ENCODE assay signal across 13 mouse cellular contexts in the genomic region with DNA sequence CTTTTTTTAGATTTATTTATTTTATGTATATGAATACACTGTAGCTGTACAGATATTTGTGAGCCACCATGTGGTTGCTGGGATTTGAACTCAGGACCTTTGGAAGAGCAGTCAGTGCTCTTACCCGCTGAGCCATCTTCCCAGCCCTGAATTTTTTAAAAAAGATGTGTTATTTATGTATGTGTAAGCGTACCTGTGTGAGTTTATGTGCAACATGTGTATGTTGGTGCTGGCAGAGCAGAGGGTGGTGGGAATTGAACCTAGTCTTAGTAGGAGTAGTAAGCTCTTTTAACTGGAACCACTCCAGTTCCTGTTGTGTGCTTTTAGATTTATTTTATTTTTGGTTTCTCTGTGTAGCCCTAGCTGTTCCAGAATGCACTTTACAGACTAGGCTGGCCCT. TPM values are rescaled to one million over a fixed set of nuclear protein-coding genes. Genes with fewer than 3 reads are reported as not detected.
DNase-seq lines count a peak whose midpoint lies in the region; ATAC-seq and TF ChIP-seq lines count a peak whose summit lies in the region.
"Had no signal": no experiment of that assay in that cellular context is flagged by ENCODE, and none has a peak within 500 bp of the region (broad histone marks: within the 10 kb centered on the region; RNA-seq: fewer than 3 reads in every experiment).

No protein-coding gene starts in this region.

- H3K36me3 ChIP-seq in forebrain, embryonic 12.5 days (replicated peaks) = peaks cover 26% of the 10 kb centered on the region
- no peaks in the 10 kb centered on the region; the same call in 1 of the 2 replicates for H3K36me3 ChIP-seq in forebrain, embryonic 16.5 days (ENCODE audit: control insufficient read depth, insufficient read depth)
- peaks cover 3% of the 10 kb centered on the region; the same call in 1 of the 2 replicates for H3K36me3 ChIP-seq in kidney, adult 2 months (ENCODE audit: control insufficient read depth, insufficient read depth, low read length)
- peaks cover 55% of the 10 kb centered on the region for H3K36me3 ChIP-seq in E14TG2a.4 (ENCODE audit: insufficient read depth, low read length)
- peaks cover 53% of the 10 kb centered on the region for H3K36me3 ChIP-seq in liver, embryonic 12.5 days

- 97% methylated on average over 2 of the region's 2 CpGs for WGBS in forebrain, embryonic 12.5 days
- 93% methylated on average over 2 of the region's 2 CpGs for WGBS in forebrain, embryonic 16.5 days
- WGBS in kidney, adult 2 months = 93% methylated on average over 2 of the region's 2 CpGs
- 87% methylated on average over 2 of the region's 2 CpGs for WGBS in liver, embryonic 12.5 days (ENCODE audit: insufficient replicate concordance)

- H3K9ac ChIP-seq in forebrain, embryonic 12.5 days = no peak overlapping the region
- H3K9ac ChIP-seq in forebrain, embryonic 16.5 days (replicated peaks; ENCODE audit: low read depth, low read length) = no peak overlapping the region
- H3K9ac ChIP-seq in liver, embryonic 12.5 days = peak overlapping the region; percentile 49
- H3K9ac ChIP-seq: limb, embryonic 15.5 days had no signal

- TF ChIP-seq CTCF in kidney, adult 2 months (conservative IDR thresholded peaks at IDR 0.05; ENCODE audit: insufficient read depth, insufficient read length, low read depth, low read length) = no peak
- no peak for TF ChIP-seq CTCF in E14TG2a.4 (conservative IDR thresholded peaks at IDR 0.05; ENCODE audit: low read length)

- H3K4me1 ChIP-seq in forebrain, embryonic 12.5 days = peaks cover 15% of the 10 kb centered on the region
- H3K4me1 ChIP-seq in forebrain, embryonic 16.5 days (replicated peaks; ENCODE audit: control insufficient read depth, insufficient read depth, low read length) = peaks cover 17% of the 10 kb centered on the region
- H3K4me1 ChIP-seq in kidney, adult 2 months (ENCODE audit: control insufficient read depth, insufficient read depth, low read length) = peaks cover 26% of the 10 kb centered on the region
- peaks cover 49% of the 10 kb centered on the region for H3K4me1 ChIP-seq in E14TG2a.4 (replicated peaks; ENCODE audit: low read depth, low read length)
- H3K4me1 ChIP-seq in liver, embryonic 12.5 days = peaks cover 74% of the 10 kb centered on the region

- no peak overlapping the region for H3K4me3 ChIP-seq in forebrain, embryonic 12.5 days (replicated peaks)
- no peak overlapping the region for H3K4me3 ChIP-seq in forebrain, embryonic 16.5 days (replicated peaks; ENCODE audit: low read length)
- no peak overlapping the region for H3K4me3 ChIP-seq in kidney, adult 2 months (ENCODE audit: insufficient read depth, low read depth, low read length)
- 0 out of 2 replicates have a peak overlapping the region, but pooled peaks have one; percentile 92 for H3K4me3 ChIP-seq in E14TG2a.4 (replicated peaks; ENCODE audit: low read length)
- H3K4me3 ChIP-seq in liver, embryonic 12.5 days = peak overlapping the region; percentile 78

- no peak overlapping the region for H3K27ac ChIP-seq in forebrain, embryonic 12.5 days
- no peak overlapping the region for H3K27ac ChIP-seq in forebrain, embryonic 16.5 days (ENCODE audit: low read length)
- H3K27ac ChIP-seq in kidney, adult 2 months (ENCODE audit: insufficient read depth, low read depth, low read length) = peak overlapping the region; percentile 60; the same call in 1 of the 2 replicates
- peak overlapping the region; percentile 91 for H3K27ac ChIP-seq in liver, embryonic 12.5 days
- H3K27ac ChIP-seq: limb, embryonic 15.5 days had no signal

- no peak for TF ChIP-seq POLR2A in kidney, adult 2 months (IDR thresholded peaks at IDR 0.05; ENCODE audit: low read depth, low read length)

- no peaks in the 10 kb centered on the region for H3K9me3 ChIP-seq in forebrain, embryonic 12.5 days
- H3K9me3 ChIP-seq in forebrain, embryonic 16.5 days (ENCODE audit: control insufficient read depth, low read length) = no peaks in the 10 kb centered on the region
- no peaks in the 10 kb centered on the region for H3K9me3 ChIP-seq in E14TG2a.4 (ENCODE audit: low read length)
- H3K9me3 ChIP-seq in liver, embryonic 12.5 days (replicated peaks) = no peaks in the 10 kb centered on the region
- H3K9me3 ChIP-seq: limb, embryonic 15.5 days had no signal

- H3K27me3 ChIP-seq in forebrain, embryonic 12.5 days = no peaks in the 10 kb centered on the region
- H3K27me3 ChIP-seq in forebrain, embryonic 16.5 days (replicated peaks; ENCODE audit: control insufficient read depth, insufficient read depth, low read length) = no peaks in the 10 kb centered on the region
- no peaks in the 10 kb centered on the region for H3K27me3 ChIP-seq in kidney, adult 2 months (replicated peaks; ENCODE audit: control insufficient read depth, insufficient read depth, low read length)
- H3K27me3 ChIP-seq in E14TG2a.4 (ENCODE audit: insufficient read depth, low read length) = no peaks in the 10 kb centered on the region
- H3K27me3 ChIP-seq in liver, embryonic 12.5 days (replicated peaks) = no peaks in the 10 kb centered on the region
- H3K27me3 ChIP-seq: limb, embryonic 15.5 days had no signal

- no peak for DNase-seq in kidney, adult 2 months
- DNase-seq in kidney, adult 11 months = no peak
- no peak for DNase-seq in layer of hippocampus, adult 8-10 months (ENCODE audit: low spot score in 2 of 2)
- DNase-seq in layer of hippocampus, adult 18-20 months (ENCODE audit: low spot score in 2 of 2) = no peak
- DNase-seq: cerebellum, postnatal 36 days; gastrocnemius, postnatal 14 days; layer of hippocampus, adult 9-11 months; thymus, adult 18-20 months had no signal

- H3K4me2 ChIP-seq in forebrain, embryonic 12.5 days = peak overlapping the region; percentile 41; the same call in 1 of the 2 replicates
- no peak overlapping the region for H3K4me2 ChIP-seq in forebrain, embryonic 16.5 days (ENCODE audit: low read length)
- H3K4me2 ChIP-seq in liver, embryonic 12.5 days = peak overlapping the region; percentile 72

- no peak for ATAC-seq in forebrain, embryonic 12.5 days (ENCODE audit: low FRiP score)
- no peak for ATAC-seq in forebrain, embryonic 16.5 days
- no peak for ATAC-seq in liver, embryonic 12.5 days

RNA-seq across cellular contexts. Expression of a gene that starts 4.5 kb away (rescaled TPM):
- polyA plus RNA-seq in forebrain, embryonic 12.5 days (2016; fragmentation: Nextera tagmentation; extraction: Ambion mirVana) = 23.3 and 23.4 TPM in 2 replicates
- 29.9 and 30.8 TPM in 2 replicates for polyA plus RNA-seq in forebrain, embryonic 16.5 days (2015; fragmentation: Nextera tagmentation; extraction: Ambion mirVana)
- polyA plus RNA-seq in kidney, adult 2 months (2012; rRNA removed) = 25.8 and 28.1 TPM in 2 replicates
- polyA plus RNA-seq in liver, embryonic 12.5 days (2016; fragmentation: Nextera tagmentation; extraction: Ambion mirVana) = 32.5 and 33.2 TPM in 2 replicates
- total RNA-seq in layer of hippocampus, adult 8-10 months (2022) = 10 to 100 TPM; 36.7 to 46.4 (median 37.5) TPM
- 10 to 100 TPM; 31.3 to 34.5 TPM for total RNA-seq in layer of hippocampus, adult 18-20 months (2021)

RNA-seq across cellular contexts. Expression of a gene that starts 21.9 kb away (rescaled TPM):
- polyA plus RNA-seq in forebrain, embryonic 12.5 days (2016; fragmentation: Nextera tagmentation; extraction: Ambion mirVana) = 83.9 and 90.2 TPM in 2 replicates
- polyA plus RNA-seq in forebrain, embryonic 16.5 days (2015; fragmentation: Nextera tagmentation; extraction: Ambion mirVana) = 114 and 122 TPM in 2 replicates
- polyA plus RNA-seq in kidney, adult 2 months (2012; rRNA removed) = 29.4 and 34.1 TPM in 2 replicates
- polyA plus RNA-seq in liver, embryonic 12.5 days (2016; fragmentation: Nextera tagmentation; extraction: Ambion mirVana) = 68.6 and 71.9 TPM in 2 replicates
- 10 to 100 TPM; 72.9 to 81.7 (median 77.2) TPM for total RNA-seq in layer of hippocampus, adult 8-10 months (2022)
- 10 to 100 TPM; 76.8 to 80.0 TPM for total RNA-seq in layer of hippocampus, adult 18-20 months (2021)

RNA-seq across cellular contexts. Expression of a gene that starts 28.6 kb away (rescaled TPM):
- not detected in 2 replicates for polyA plus RNA-seq in forebrain, embryonic 12.5 days (2016; fragmentation: Nextera tagmentation; extraction: Ambion mirVana)
- not detected in 2 replicates for polyA plus RNA-seq in forebrain, embryonic 16.5 days (2015; fragmentation: Nextera tagmentation; extraction: Ambion mirVana)
- 0.07 TPM in 1 of 2 replicates, not detected in the other for polyA plus RNA-seq in kidney, adult 2 months (2012; rRNA removed)
- polyA plus RNA-seq in liver, embryonic 12.5 days (2016; fragmentation: Nextera tagmentation; extraction: Ambion mirVana) = 0.07 TPM in 2 replicates
- not detected for total RNA-seq in layer of hippocampus, adult 8-10 months (2022)
- total RNA-seq in layer of hippocampus, adult 18-20 months (2021) = not detected
- polyA plus RNA-seq: limb, embryonic 15.5 days had no signal

RNA-seq across cellular contexts. Expression of a gene that starts 32.4 kb away (rescaled TPM):
- polyA plus RNA-seq in forebrain, embryonic 12.5 days (2016; fragmentation: Nextera tagmentation; extraction: Ambion mirVana) = 571 and 599 TPM in 2 replicates
- polyA plus RNA-seq in forebrain, embryonic 16.5 days (2015; fragmentation: Nextera tagmentation; extraction: Ambion mirVana) = 387 and 442 TPM in 2 replicates
- polyA plus RNA-seq in kidney, adult 2 months (2012; rRNA removed) = 441 and 489 TPM in 2 replicates
- 656 and 672 TPM in 2 replicates for polyA plus RNA-seq in liver, embryonic 12.5 days (2016; fragmentation: Nextera tagmentation; extraction: Ambion mirVana)
- 100 to 1,000 TPM; 196 to 459 (median 340) TPM for total RNA-seq in layer of hippocampus, adult 8-10 months (2022)
- total RNA-seq in layer of hippocampus, adult 18-20 months (2021) = 100 to 1,000 TPM; 382 to 385 TPM

RNA-seq across cellular contexts. Expression of a gene that starts 49.1 kb away (rescaled TPM):
- 123 and 134 TPM in 2 replicates for polyA plus RNA-seq in forebrain, embryonic 12.5 days (2016; fragmentation: Nextera tagmentation; extraction: Ambion mirVana)
- 126 and 135 TPM in 2 replicates for polyA plus RNA-seq in forebrain, embryonic 16.5 days (2015; fragmentation: Nextera tagmentation; extraction: Ambion mirVana)
- polyA plus RNA-seq in kidney, adult 2 months (2012; rRNA removed) = 14.0 and 16.0 TPM in 2 replicates
- 87.3 and 93.7 TPM in 2 replicates for polyA plus RNA-seq in liver, embryonic 12.5 days (2016; fragmentation: Nextera tagmentation; extraction: Ambion mirVana)
- 100 to 1,000 TPM in 2 of 4 experiments, 10 to 100 TPM in 2; 84.9 to 115 (median 99.1) TPM for total RNA-seq in layer of hippocampus, adult 8-10 months (2022)
- total RNA-seq in layer of hippocampus, adult 18-20 months (2021) = 100 to 1,000 TPM in 1 of 2 experiments, 10 to 100 TPM in 1; 99.5 to 103 TPM

Comparison
In these comparisons a context has a peak if more than half of its experiments do, and no peak if none do; other contexts are left out.
1. H3K27ac ChIP-seq: peak in kidney, adult 2 months (single experiment) and liver, embryonic 12.5 days (single experiment); none in forebrain, embryonic 12.5 days (single experiment) and forebrain, embryonic 16.5 days (single experiment).
2. H3K4me3 ChIP-seq: peak in E14TG2a.4 (single experiment) and liver, embryonic 12.5 days (single experiment); none in forebrain, embryonic 12.5 days (single experiment), forebrain, embryonic 16.5 days (single experiment) and kidney, adult 2 months (single experiment).